Mouse (Mus musculus) c-Kit-positive CD71-positive TER-119-negative erythroid progenitor cells, embryonic 14.5 days (primary cell): ENCODE measurements around the gene Bcor.

ENCODE experiments used
- DNase-seq: peaks from one replicate; pipeline ENCODE4 v3.0.0-alpha.2; 2013; ENCODE audit warnings: low read depth

The Bcor gene

GRCm38 (mm10) chrX:12086674-12087510, 73.3 kb downstream of the Bcor start:
- DNase-seq = no peak

GRCm38 (mm10) chrX:12085949-12086348, 74.2 kb downstream of the Bcor start:
- DNase-seq = no peak

- no peak for DNase-seq
These were observed 74.9 kb downstream of the Bcor start for GRCm38 (mm10) chrX:12085290-12085689.

GRCm38 (mm10) chrX:12084698-12085097, 75.5 kb downstream of the Bcor start:
- no peak for DNase-seq

- DNase-seq = no peak
These were observed 76.5 kb downstream of the Bcor start for GRCm38 (mm10) chrX:12083631-12084030.

GRCm38 (mm10) chrX:12082736-12083135, 77.4 kb downstream of the Bcor start:
- DNase-seq = no peak

GRCm38 (mm10) chrX:12082184-12082583, 78.0 kb downstream of the Bcor start:
- no peak for DNase-seq

GRCm38 (mm10) chrX:12081741-12082155, 78.4 kb downstream of the Bcor start:
- DNase-seq = no peak

GRCm38 (mm10) chrX:12080904-12081740, 79.0 kb downstream of the Bcor start:
- no peak for DNase-seq

- DNase-seq = no peak
These were observed 79.9 kb downstream of the Bcor start for GRCm38 (mm10) chrX:12080095-12080903.

GRCm38 (mm10) chrX:12079309-12080094, 80.7 kb downstream of the Bcor start:
- no peak for DNase-seq

- no peak for DNase-seq
These were observed 81.2 kb downstream of the Bcor start for GRCm38 (mm10) chrX:12079059-12079308.

- no peak for DNase-seq
These were observed 81.7 kb downstream of the Bcor start for GRCm38 (mm10) chrX:12078195-12079058.

- no peak for DNase-seq
These were observed 82.6 kb downstream of the Bcor start for GRCm38 (mm10) chrX:12077601-12077980.

GRCm38 (mm10) chrX:12076763-12077600, 83.2 kb downstream of the Bcor start:
- DNase-seq = no peak

GRCm38 (mm10) chrX:12072721-12073120, 87.4 kb downstream of the Bcor start:
- no peak for DNase-seq

- no peak for DNase-seq
These were observed 91.0 kb downstream of the Bcor start for GRCm38 (mm10) chrX:12068978-12069724.

GRCm38 (mm10) chrX:12067851-12068510, 92.2 kb downstream of the Bcor start:
- no peak for DNase-seq

- DNase-seq = no peak
These were observed 93.1 kb downstream of the Bcor start for GRCm38 (mm10) chrX:12067031-12067430.
